Mouse (Mus musculus) right cerebral cortex, adult 2 months (tissue): ENCODE data around the gene Rexo2.
A peak's percentile ranks its signal among the peaks of the same experiment; 100 is the strongest.
"Not testable (repeated sequence)": the region's sequence is repeated elsewhere in the genome, so short reads cannot be mapped to it uniquely, and the experiment has no call there.

Experiments used
- DNase-seq, 2 experiments: peaks; one replicate each; pipeline ENCODE4 v3.0.0; 2021 to 2022; ENCODE audit warnings: low spot score in 2 of 2

Rexo2 gene

GRCm38 (mm10) chr9:48472441-48473025, 7.9 kb downstream of the Rexo2 start:
- DNase-seq = peak; percentile 26 to 34

GRCm38 (mm10) chr9:48467471-48467870, 13.0 kb downstream of the Rexo2 start:
- DNase-seq = not testable (repeated sequence)

- DNase-seq = peak; percentile 66 to 68
Measured at GRCm38 (mm10) chr9:48466804-48467203, 13.6 kb downstream of the Rexo2 start.

- no peak for DNase-seq
Measured at GRCm38 (mm10) chr9:48465671-48466070, 14.8 kb downstream of the Rexo2 start.

DNA sequence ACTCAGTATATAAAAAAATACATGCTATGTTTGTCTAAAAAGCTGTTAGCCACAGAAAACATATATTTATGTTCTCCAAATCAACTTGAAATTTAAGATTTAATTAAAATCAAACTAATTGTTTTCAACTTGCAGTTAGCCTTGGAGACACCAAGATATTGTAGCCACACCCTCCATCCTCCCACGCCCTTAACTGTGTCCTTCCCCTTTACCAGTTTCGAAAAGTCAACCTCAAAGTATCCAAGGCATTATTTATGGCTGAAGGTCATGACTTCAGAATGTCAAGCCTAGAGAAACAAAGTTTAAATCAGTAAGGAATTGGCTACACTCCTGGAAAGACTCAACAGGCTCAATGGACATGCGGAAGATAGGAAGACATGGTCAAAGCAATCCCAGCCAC, 18.9 kb downstream of the Rexo2 start:
- DNase-seq = no peak

DNA sequence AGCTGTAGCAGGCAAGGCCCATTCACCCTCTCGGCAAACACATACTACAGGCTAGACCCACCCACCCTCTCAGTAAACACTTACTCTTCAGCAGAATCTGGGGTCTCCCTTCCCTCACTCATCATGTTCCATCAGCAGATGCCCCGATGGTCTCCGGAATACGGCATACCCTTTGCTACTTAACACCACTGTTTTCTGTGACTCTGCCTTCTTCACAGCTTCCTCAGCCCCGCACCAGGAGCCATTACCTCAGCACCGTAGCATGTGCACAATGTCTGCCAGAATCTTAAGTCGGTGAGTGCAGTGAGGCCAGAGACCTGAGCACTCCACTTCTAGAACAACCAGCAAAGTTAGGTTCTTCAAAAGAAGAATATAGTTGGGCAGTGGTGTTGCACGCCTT, 19.7 kb downstream of the Rexo2 start:
- no peak for DNase-seq

DNA sequence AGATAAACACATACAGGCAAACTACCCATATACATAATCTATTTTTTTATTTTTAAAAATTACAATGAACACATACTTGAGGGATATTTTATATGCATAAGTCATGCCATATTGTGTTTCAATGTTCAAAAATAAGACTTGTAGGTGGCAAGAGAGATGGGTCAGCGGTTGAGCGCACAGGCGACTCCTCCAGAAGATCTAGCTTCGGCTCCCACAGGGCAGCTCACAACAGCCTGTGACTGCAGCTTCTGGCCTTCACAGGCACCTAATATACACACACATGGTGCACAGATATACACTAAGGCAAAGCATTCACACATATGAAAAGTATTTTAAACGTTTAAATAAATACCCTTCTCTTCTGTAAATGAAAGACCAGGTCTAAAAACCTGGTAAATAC, 21.0 kb downstream of the Rexo2 start:
- DNase-seq = no peak

DNA sequence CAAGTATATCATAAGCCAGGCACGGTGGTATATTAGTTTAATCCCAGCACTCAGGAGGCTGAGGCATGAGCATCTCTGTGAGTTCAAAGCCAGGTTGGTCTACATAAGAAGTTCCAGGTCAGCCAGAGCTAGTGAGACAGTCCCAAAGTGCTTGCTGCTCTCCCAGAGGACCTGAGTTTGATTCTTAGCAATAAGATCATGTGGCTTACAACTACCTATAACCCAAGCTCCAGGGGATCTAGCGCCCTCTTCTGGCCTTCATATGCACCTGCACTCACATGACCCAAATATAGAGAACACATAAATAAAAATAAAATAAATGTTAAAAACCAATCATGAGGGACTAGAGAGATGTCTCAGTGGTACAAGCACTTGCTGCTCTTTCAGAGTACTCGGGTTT, 21.5 kb downstream of the Rexo2 start:
- DNase-seq = no peak

- no peak for DNase-seq
Measured at GRCm38 (mm10) chr9:48455961-48456360, 24.5 kb downstream of the Rexo2 start.

GRCm38 (mm10) chr9:48450066-48450465, 30.4 kb downstream of the Rexo2 start:
- DNase-seq = no peak

DNA sequence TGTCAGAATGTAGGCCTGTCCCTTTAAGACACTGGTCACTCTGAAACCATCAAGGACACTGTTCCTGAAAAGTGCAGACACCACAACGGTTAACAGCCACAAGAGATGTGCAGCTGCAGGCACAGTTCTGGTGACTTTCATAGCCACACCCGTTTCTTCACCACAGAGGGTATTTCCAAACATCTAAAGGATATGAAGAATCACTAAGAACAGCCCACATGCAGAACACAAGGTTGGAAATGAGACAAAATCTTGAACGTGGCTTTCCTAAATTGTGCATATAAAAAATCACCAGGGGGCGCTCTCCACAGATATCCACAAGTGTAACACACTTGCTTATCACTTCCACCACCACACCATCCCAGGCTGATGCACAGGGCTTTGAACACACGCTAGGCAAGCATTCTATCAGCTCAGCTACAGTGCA, 32.6 kb downstream of the Rexo2 start:
- DNase-seq = no peak

DNA sequence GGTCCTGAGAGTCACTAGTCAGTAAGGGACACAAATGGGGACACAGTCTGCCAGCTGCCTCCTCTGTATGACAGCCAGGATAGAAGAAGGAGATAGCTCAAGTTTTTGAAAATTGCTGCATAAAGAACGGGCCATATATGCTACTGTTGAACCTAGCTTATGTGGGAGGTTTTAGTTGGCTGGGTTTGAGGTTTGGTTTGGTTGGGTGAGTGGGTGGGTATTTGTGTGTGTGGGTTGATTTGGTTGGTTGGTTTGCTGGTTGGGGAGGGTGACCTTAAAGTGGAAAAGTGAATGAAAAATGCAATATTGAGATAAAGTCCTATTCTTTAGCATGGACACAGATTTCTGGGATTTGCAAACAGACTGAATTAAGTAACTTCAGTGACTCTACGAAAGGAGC, 35.6 kb downstream of the Rexo2 start:
- DNase-seq = no peak

DNA sequence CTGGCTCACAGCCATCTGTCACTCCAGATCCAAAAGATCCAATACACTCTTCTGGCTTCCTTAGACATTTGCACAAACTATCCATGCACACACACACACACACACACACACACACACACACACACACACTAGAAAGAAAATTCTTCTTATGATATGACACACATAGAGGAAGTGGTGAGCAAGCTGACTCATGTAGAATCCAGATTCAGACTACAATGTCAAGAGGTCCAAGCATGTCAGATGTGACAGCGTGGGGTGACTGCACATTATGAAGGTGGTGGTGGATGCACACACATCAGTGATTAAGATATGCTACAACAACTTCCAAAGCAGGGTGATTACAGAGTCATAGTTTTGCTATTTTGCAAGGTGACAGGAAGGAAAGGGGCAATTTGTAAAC, 36.5 kb downstream of the Rexo2 start:
- no peak for DNase-seq

DNA sequence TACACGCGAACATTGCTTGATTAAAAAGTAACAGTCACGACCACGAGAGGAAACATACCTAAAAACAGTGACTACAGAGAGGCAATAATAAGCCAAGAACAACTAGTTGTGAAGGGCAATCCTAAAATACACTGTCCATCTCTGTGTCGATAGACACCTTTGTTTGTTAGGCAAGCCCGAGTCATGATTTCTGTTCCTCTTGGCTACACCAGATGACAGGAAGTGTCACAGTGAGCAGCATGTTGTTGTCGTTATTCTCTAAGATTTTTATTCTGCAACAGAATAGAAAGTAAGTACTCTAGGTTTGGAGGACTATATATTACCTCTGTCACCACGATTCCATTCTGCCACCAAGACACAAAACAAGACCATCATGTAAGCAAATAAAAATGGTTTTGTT, 48.0 kb downstream of the Rexo2 start:
- no peak for DNase-seq

GRCm38 (mm10) chr9:48427176-48427575, 53.2 kb downstream of the Rexo2 start:
- no peak for DNase-seq

DNA sequence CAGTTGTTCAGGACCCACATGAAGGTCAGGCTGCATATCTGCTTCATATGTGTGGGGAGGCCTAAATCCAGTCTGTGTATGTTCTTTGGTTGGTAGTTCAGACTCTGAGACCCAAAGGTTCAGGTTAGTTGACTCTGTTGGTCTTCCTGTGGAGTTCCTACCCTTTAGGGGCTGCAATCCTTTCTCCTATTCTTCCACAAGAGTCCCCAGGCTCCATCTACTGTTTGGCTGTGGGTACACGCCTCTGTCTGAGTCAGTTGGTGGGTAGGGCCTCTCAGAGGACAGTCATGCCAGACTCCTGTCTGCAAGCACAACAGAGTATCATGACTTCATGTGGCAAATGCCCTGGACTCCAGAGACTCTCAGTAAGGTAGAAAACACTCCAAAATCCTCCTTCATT, 57.2 kb downstream of the Rexo2 start:
- no peak for DNase-seq

GRCm38 (mm10) chr9:48422382-48422781, 58.0 kb downstream of the Rexo2 start:
- DNase-seq = no peak

DNA sequence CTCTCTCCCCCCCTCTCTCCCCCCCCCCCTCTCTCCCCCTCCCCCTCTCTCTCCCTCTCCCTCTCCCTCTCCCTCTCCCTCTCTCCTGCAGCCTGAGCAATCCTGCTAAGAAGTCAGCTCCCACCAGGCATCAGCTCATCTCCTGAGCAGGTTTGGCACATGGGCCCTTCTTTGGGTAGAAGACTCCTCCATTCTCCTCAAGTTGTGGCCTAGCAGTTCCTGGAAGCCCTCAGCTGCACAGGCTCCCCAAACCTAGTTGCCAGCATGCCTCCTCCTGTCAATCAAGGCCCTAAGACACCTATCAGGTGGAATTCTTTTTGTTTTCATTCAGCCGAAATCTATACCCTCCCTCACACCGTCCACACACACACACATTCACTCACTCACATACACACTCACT, 58.9 kb downstream of the Rexo2 start:
- no peak for DNase-seq

- DNase-seq = no peak
Measured at GRCm38 (mm10) chr9:48421029-48421428, 59.4 kb downstream of the Rexo2 start.

DNA sequence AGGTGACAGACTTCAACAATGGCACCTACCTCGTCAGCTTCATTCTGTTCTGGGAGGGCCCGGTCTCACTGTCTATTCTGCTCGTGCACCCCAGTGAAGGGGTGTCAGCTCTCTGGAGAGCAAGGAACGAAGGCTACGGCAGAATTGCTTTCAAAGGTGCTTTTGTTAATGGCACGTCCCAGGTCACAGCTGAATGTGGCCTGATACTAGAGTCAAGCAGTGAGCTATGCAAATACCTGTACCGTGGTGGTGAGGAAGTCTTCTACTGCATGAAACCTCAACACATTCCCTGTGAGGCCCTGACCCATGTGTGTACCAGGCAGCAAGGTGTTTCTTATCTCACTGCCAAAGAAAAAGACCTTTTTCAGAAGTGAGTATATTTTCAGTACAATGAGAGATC, 60.0 kb downstream of the Rexo2 start:
- DNase-seq = no peak

- DNase-seq = no peak
Measured at GRCm38 (mm10) chr9:48418829-48419228, 61.6 kb downstream of the Rexo2 start.
